Mouse (Mus musculus): ENCODE data around the gene Usp49. TPM values are rescaled to one million over a fixed set of nuclear protein-coding genes. Genes with fewer than 3 reads are reported as not detected.

Gene Usp49
- polyA plus RNA-seq, 2 experiments: 5.0 to 17.6 TPM

DNA sequence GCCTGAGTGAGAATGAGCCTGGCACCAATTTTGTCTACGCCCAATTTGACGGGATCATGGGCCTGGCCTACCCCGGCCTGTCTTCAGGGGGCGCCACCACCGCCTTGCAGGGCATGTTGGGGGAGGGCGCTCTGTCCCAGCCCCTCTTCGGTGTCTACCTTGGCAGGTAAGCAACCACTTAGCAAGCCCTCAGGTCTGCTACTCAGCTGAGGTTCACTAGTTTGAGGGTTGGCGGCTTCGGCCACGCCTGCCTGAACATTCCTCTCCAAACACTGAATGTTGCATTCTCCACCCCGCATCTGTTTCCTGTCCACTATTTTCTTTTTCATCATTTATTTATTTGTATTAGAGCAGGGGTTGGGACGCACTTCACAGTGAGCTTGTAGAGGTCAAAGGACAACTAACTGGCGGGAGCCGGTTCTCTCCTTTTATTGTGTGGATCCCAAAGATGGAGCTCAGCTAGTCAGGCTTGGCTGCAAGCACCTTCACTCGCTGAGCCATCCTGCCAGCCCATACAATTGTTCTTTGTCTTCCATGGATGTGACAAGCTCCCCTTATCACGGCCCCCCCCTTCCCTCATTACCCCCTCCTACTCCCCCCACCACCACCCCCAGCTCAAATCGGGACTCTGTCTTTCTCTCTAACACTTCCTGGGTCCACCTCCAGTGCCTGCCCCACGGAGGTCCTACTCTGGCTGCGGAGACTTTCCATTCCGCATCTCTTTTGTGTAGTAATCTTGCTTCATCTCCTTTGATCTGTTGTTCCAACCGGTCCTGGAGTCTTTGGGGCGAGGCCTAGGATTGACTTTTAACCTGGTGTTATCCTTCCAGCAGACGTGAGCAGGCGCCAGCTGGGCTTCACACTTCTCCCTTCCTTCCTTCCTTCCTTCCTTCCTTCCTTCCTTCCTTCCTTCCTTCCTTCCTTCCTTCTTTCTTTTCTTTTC, 100.4 kb downstream of the Usp49 start:
- no peaks in the 10 kb centered on the region for H3K27me3 ChIP-seq (ENCODE audit: control insufficient read depth, insufficient read depth, low read length)
- no peaks in the 10 kb centered on the region for H3K4me1 ChIP-seq (ENCODE audit: control insufficient read depth, insufficient read depth, low read length)
- no peak for TF ChIP-seq POLR2A (IDR thresholded peaks at IDR 0.05; ENCODE audit: borderline replicate concordance, extremely low read depth, insufficient read depth, insufficient read length)
- H3K4me2 ChIP-seq (replicated peaks; ENCODE audit: low read depth, low read length, severe bottlenecking): no peak overlapping the region
- H3K4me3 ChIP-seq (replicated peaks; ENCODE audit: low read length): no peak overlapping the region
- no peak overlapping the region for H3K27ac ChIP-seq (replicated peaks; ENCODE audit: low read depth, low read length)
- ATAC-seq (ENCODE audit: low FRiP score, low read depth) (no peak), DNase-seq (ENCODE audit: low spot score) (no peak)
- no peaks in the 10 kb centered on the region for H3K36me3 ChIP-seq (ENCODE audit: control insufficient read depth, insufficient read depth, low read length)
- WGBS: 60% methylated on average over 24 of the region's 24 CpGs
- no peaks in the 10 kb centered on the region for H3K9me3 ChIP-seq (ENCODE audit: control insufficient read depth, low read length)
- no peak overlapping the region for H3K9ac ChIP-seq (ENCODE audit: low read depth, low read length, severe bottlenecking)

GRCm38 (mm10) chr17:47735553-47736100, 105.1 kb downstream of the Usp49 start:
- no peak overlapping the region for H3K4me3 ChIP-seq (replicated peaks; ENCODE audit: low read length)
- ATAC-seq (ENCODE audit: low FRiP score, low read depth) (no peak), DNase-seq (ENCODE audit: low spot score) (no peak)
- H3K9me3 ChIP-seq (ENCODE audit: control insufficient read depth, low read length): no peaks in the 10 kb centered on the region
- H3K4me1 ChIP-seq (ENCODE audit: control insufficient read depth, insufficient read depth, low read length): peaks cover 15% of the 10 kb centered on the region
- no peak overlapping the region for H3K4me2 ChIP-seq (replicated peaks; ENCODE audit: low read depth, low read length, severe bottlenecking)
- TF ChIP-seq POLR2A (IDR thresholded peaks at IDR 0.05; ENCODE audit: borderline replicate concordance, extremely low read depth, insufficient read depth, insufficient read length): no peak
- WGBS: 72% methylated on average over 14 of the region's 14 CpGs
- no peak overlapping the region for H3K9ac ChIP-seq (ENCODE audit: low read depth, low read length, severe bottlenecking)
- H3K27ac ChIP-seq (replicated peaks; ENCODE audit: low read depth, low read length): no peak overlapping the region
- H3K27me3 ChIP-seq (ENCODE audit: control insufficient read depth, insufficient read depth, low read length): no peaks in the 10 kb centered on the region
- no peaks in the 10 kb centered on the region for H3K36me3 ChIP-seq (ENCODE audit: control insufficient read depth, insufficient read depth, low read length)

Other genes with a start within 250 kb of the Usp49 start
- 1.2 and 1.3 TPM in 2 replicates for gene Guca1b, start 245.3 kb upstream of the Usp49 start, polyA plus RNA-seq (2012; rRNA removed)
- gene Guca1b, start 245.3 kb upstream of the Usp49 start, polyA plus RNA-seq (2014; fragmentation: Nextera tagmentation; extraction: Ambion mirVana): 0.30 and 0.44 TPM in 2 replicates
- 2.5 and 3.9 TPM in 2 replicates for gene Guca1a, start 230.1 kb upstream of the Usp49 start, polyA plus RNA-seq (2012; rRNA removed)
- gene Guca1a, start 230.1 kb upstream of the Usp49 start, polyA plus RNA-seq (2014; fragmentation: Nextera tagmentation; extraction: Ambion mirVana): 6.0 and 6.4 TPM in 2 replicates
- 3.0 and 3.4 TPM in 2 replicates for gene AI661453, start 194.1 kb upstream of the Usp49 start, polyA plus RNA-seq (2012; rRNA removed)
- 2.6 and 2.7 TPM in 2 replicates for gene AI661453, start 194.1 kb upstream of the Usp49 start, polyA plus RNA-seq (2014; fragmentation: Nextera tagmentation; extraction: Ambion mirVana)
- 0.25 and 0.82 TPM in 2 replicates for gene 1700001C19Rik, start 193.3 kb upstream of the Usp49 start, polyA plus RNA-seq (2012; rRNA removed)
- 0.50 and 0.68 TPM in 2 replicates for gene 1700001C19Rik, start 193.3 kb upstream of the Usp49 start, polyA plus RNA-seq (2014; fragmentation: Nextera tagmentation; extraction: Ambion mirVana)
- 46.4 and 52.2 TPM in 2 replicates for gene Taf8, start 128.4 kb upstream of the Usp49 start, polyA plus RNA-seq (2012; rRNA removed)
- 26.3 and 29.2 TPM in 2 replicates for gene Taf8, start 128.4 kb upstream of the Usp49 start, polyA plus RNA-seq (2014; fragmentation: Nextera tagmentation; extraction: Ambion mirVana)
- 349 and 415 TPM in 2 replicates for gene Ccnd3, start 125.6 kb upstream of the Usp49 start, polyA plus RNA-seq (2012; rRNA removed)
- gene Ccnd3, start 125.6 kb upstream of the Usp49 start, polyA plus RNA-seq (2014; fragmentation: Nextera tagmentation; extraction: Ambion mirVana): 513 and 520 TPM in 2 replicates
- gene Bysl, start 19.2 kb upstream of the Usp49 start, polyA plus RNA-seq (2012; rRNA removed): 19.5 and 20.4 TPM in 2 replicates
- gene Bysl, start 19.2 kb upstream of the Usp49 start, polyA plus RNA-seq (2014; fragmentation: Nextera tagmentation; extraction: Ambion mirVana): 20.6 and 24.0 TPM in 2 replicates
- 59.5 and 64.7 TPM in 2 replicates for gene Med20, start 19.1 kb upstream of the Usp49 start, polyA plus RNA-seq (2012; rRNA removed)
- 50.6 and 55.0 TPM in 2 replicates for gene Med20, start 19.1 kb upstream of the Usp49 start, polyA plus RNA-seq (2014; fragmentation: Nextera tagmentation; extraction: Ambion mirVana)
- 1.3 and 1.4 TPM in 2 replicates for gene Gm20517, start 19.1 kb upstream of the Usp49 start, polyA plus RNA-seq (2012; rRNA removed)
- 0.72 and 1.4 TPM in 2 replicates for gene Gm20517, start 19.1 kb upstream of the Usp49 start, polyA plus RNA-seq (2014; fragmentation: Nextera tagmentation; extraction: Ambion mirVana)
- gene Tomm6, start 57.7 kb downstream of the Usp49 start, polyA plus RNA-seq (2012; rRNA removed): 106 and 130 TPM in 2 replicates
- 409 and 415 TPM in 2 replicates for gene Tomm6, start 57.7 kb downstream of the Usp49 start, polyA plus RNA-seq (2014; fragmentation: Nextera tagmentation; extraction: Ambion mirVana)
- 16.0 and 26.2 TPM in 2 replicates for gene Frs3, start 58.3 kb downstream of the Usp49 start, polyA plus RNA-seq (2012; rRNA removed)
- gene Frs3, start 58.3 kb downstream of the Usp49 start, polyA plus RNA-seq (2014; fragmentation: Nextera tagmentation; extraction: Ambion mirVana): 5.4 TPM in 2 replicates
- 2.6 and 3.0 TPM in 2 replicates for gene Gm21981, start 63.8 kb downstream of the Usp49 start, polyA plus RNA-seq (2012; rRNA removed)
- 1.3 and 1.7 TPM in 2 replicates for gene Gm21981, start 63.8 kb downstream of the Usp49 start, polyA plus RNA-seq (2014; fragmentation: Nextera tagmentation; extraction: Ambion mirVana)
- gene Prickle4, start 64.0 kb downstream of the Usp49 start, polyA plus RNA-seq (2012; rRNA removed): 0.52 and 1.9 TPM in 2 replicates
- gene Prickle4, start 64.0 kb downstream of the Usp49 start, polyA plus RNA-seq (2014; fragmentation: Nextera tagmentation; extraction: Ambion mirVana): 1.3 TPM in 2 replicates
- 0.55 and 1.4 TPM in 2 replicates for gene Pgc, start 96.2 kb downstream of the Usp49 start, polyA plus RNA-seq (2012; rRNA removed)
- gene Pgc, start 96.2 kb downstream of the Usp49 start, polyA plus RNA-seq (2014; fragmentation: Nextera tagmentation; extraction: Ambion mirVana): 0.18 and 0.23 TPM in 2 replicates
- 12.2 and 13.2 TPM in 2 replicates for gene Tfeb, start 106.3 kb downstream of the Usp49 start, polyA plus RNA-seq (2012; rRNA removed)
- 10.6 and 11.5 TPM in 2 replicates for gene Tfeb, start 106.3 kb downstream of the Usp49 start, polyA plus RNA-seq (2014; fragmentation: Nextera tagmentation; extraction: Ambion mirVana)
- gene Mdfi, start 204.0 kb downstream of the Usp49 start, polyA plus RNA-seq (2012; rRNA removed): 281 and 440 TPM in 2 replicates
- gene Mdfi, start 204.0 kb downstream of the Usp49 start, polyA plus RNA-seq (2014; fragmentation: Nextera tagmentation; extraction: Ambion mirVana): 57.5 and 64.7 TPM in 2 replicates

Measured in limb, embryonic 14.5 days (tissue).